Comparison of ENCODE assay signal across 12 mouse cellular contexts in genomic region chr8:87700321-87700720, GRCm38 (mm10).
A peak's percentile ranks its signal among the peaks of the same experiment; 100 is the strongest.
DNase-seq lines count a peak whose midpoint lies in the region; ATAC-seq lines count a peak whose summit lies in the region.
"Had no signal": no experiment of that assay in that cellular context is flagged by ENCODE, and none has a peak within 500 bp of the region (broad histone marks: within the 10 kb centered on the region; RNA-seq: fewer than 3 reads in every experiment).

No protein-coding gene starts in this region.

- 0 out of 2 replicates have a peak, but pooled peaks cover 3% of the 10 kb centered on the region for H3K27me3 ChIP-seq in heart, embryonic 10.5 days (ENCODE audit: insufficient read depth, poor library complexity, severe bottlenecking)
- no peaks in the 10 kb centered on the region for H3K27me3 ChIP-seq in limb, embryonic 11.5 days (ENCODE audit: control insufficient read depth, insufficient read depth, low read length)
- no peaks in the 10 kb centered on the region for H3K27me3 ChIP-seq in midbrain, embryonic 10.5 days (ENCODE audit: low read depth, poor library complexity, severe bottlenecking)
- H3K27me3 ChIP-seq: CH12.LX; lung, embryonic 15.5 days had no signal

- no peak overlapping the region for H3K4me2 ChIP-seq in limb, embryonic 11.5 days (ENCODE audit: low read depth, severe bottlenecking)
- H3K4me2 ChIP-seq: lung, embryonic 15.5 days had no signal

- no peaks in the 10 kb centered on the region for H3K9me3 ChIP-seq in heart, embryonic 10.5 days
- no peaks in the 10 kb centered on the region for H3K9me3 ChIP-seq in limb, embryonic 11.5 days (ENCODE audit: control insufficient read depth, low read length)
- no peaks in the 10 kb centered on the region for H3K9me3 ChIP-seq in midbrain, embryonic 10.5 days (replicated peaks)
- H3K9me3 ChIP-seq: lung, embryonic 15.5 days had no signal

- 43% methylated on average over 12 of the region's 12 CpGs for WGBS in heart, embryonic 10.5 days
- 55% methylated on average over 12 of the region's 12 CpGs for WGBS in limb, embryonic 11.5 days
- 64% methylated on average over 12 of the region's 12 CpGs for WGBS in midbrain, embryonic 10.5 days

- ATAC-seq in limb, embryonic 11.5 days (ENCODE audit: insufficient number of reproducible peaks, low FRiP score, low TSS enrichment, low read depth): no peak

- peak; percentile 75 for DNase-seq in heart, postnatal 4 days
- DNase-seq in heart, embryonic 10.5 days (ENCODE audit: low spot score): no peak
- peak; percentile 69 for DNase-seq in testis, postnatal 10 days (ENCODE audit: low spot score)
- no peak for DNase-seq in testis, postnatal 14 days (ENCODE audit: low spot score)
- DNase-seq in limb, embryonic 11.5 days (ENCODE audit: low spot score): peak; percentile 72
- DNase-seq in yolk sac, embryonic 10.5 days (ENCODE audit: low spot score): peak; percentile 35
- no peak for DNase-seq in midbrain, embryonic 10.5 days (ENCODE audit: low spot score)
- no peak for DNase-seq in cerebellum, postnatal 10 days
- DNase-seq: adrenal gland, postnatal 25 days had no signal

- H3K4me3 ChIP-seq in heart, embryonic 10.5 days: no peak overlapping the region
- no peak overlapping the region for H3K4me3 ChIP-seq in limb, embryonic 11.5 days (ENCODE audit: low read depth, low read length)
- H3K4me3 ChIP-seq in midbrain, embryonic 10.5 days: no peak overlapping the region
- H3K4me3 ChIP-seq: heart, adult 2 months; lung, embryonic 15.5 days had no signal

- peaks cover 35% of the 10 kb centered on the region for H3K4me1 ChIP-seq in heart, embryonic 10.5 days
- H3K4me1 ChIP-seq in limb, embryonic 11.5 days (ENCODE audit: control insufficient read depth, insufficient read depth, low read length): peaks cover 7% of the 10 kb centered on the region
- H3K4me1 ChIP-seq in midbrain, embryonic 10.5 days: peaks cover 69% of the 10 kb centered on the region

- H3K27ac ChIP-seq in heart, embryonic 10.5 days: no peak overlapping the region
- H3K27ac ChIP-seq in limb, embryonic 11.5 days (replicated peaks; ENCODE audit: low read depth, low read length): no peak overlapping the region
- H3K27ac ChIP-seq in midbrain, embryonic 10.5 days (replicated peaks): no peak overlapping the region
- H3K27ac ChIP-seq: heart, adult 2 months; lung, embryonic 15.5 days had no signal

- no peaks in the 10 kb centered on the region for H3K36me3 ChIP-seq in heart, embryonic 10.5 days
- no peaks in the 10 kb centered on the region for H3K36me3 ChIP-seq in limb, embryonic 11.5 days (ENCODE audit: control insufficient read depth, insufficient read depth, low read length)
- H3K36me3 ChIP-seq in midbrain, embryonic 10.5 days: 0 out of 2 replicates have a peak, but pooled peaks cover 10% of the 10 kb centered on the region
- H3K36me3 ChIP-seq: lung, embryonic 15.5 days had no signal

- no peak overlapping the region for H3K9ac ChIP-seq in limb, embryonic 11.5 days (ENCODE audit: low read length)
- H3K9ac ChIP-seq: lung, embryonic 15.5 days had no signal

Comparison
In these comparisons a context has a peak if more than half of its experiments do, and no peak if none do; other contexts are left out.
1. DNase-seq: peak in heart, postnatal 4 days (single experiment), testis, postnatal 10 days (single experiment), limb, embryonic 11.5 days (single experiment) and yolk sac, embryonic 10.5 days (single experiment); none in heart, embryonic 10.5 days (single experiment), testis, postnatal 14 days (single experiment), midbrain, embryonic 10.5 days (single experiment) and cerebellum, postnatal 10 days (0 of 2).